Mouse (Mus musculus) limb, embryonic 13.5 days (tissue): ENCODE measurements around the gene Kctd19. TPM values are rescaled to one million over a fixed set of nuclear protein-coding genes. Genes with fewer than 3 reads are reported as not detected.

ENCODE experiments used
- ATAC-seq: fragments of 200-750 bp; cut with Nextera tagmentation; 2 replicates; pipeline ENCODE4 v1.8.0; 2017; ENCODE audit warnings: low read depth, moderate number of reproducible peaks, moderate TSS enrichment; ENCODE audit not compliant: low FRiP score
- H3K27ac ChIP-seq: fragments of 300-500 bp; sonication (generic); 2 replicates; pipeline ENCODE4 v1.5.1; 2015; ENCODE audit warnings: inconsistent platforms, mild to moderate bottlenecking, moderate library complexity
- H3K27me3 ChIP-seq: fragments of 300-500 bp; sonication (generic); 2 replicates; pipeline ENCODE4 v1.6.1; 2015; ENCODE audit warnings: mild to moderate bottlenecking, inconsistent platforms
- H3K36me3 ChIP-seq: fragments of 300-500 bp; sonication (generic); 2 replicates; pipeline ENCODE4 v1.6.1; 2015; ENCODE audit warnings: inconsistent platforms, mild to moderate bottlenecking, moderate library complexity
- H3K4me1 ChIP-seq: fragments of 300-500 bp; sonication (generic); 2 replicates; pipeline ENCODE4 v1.6.1; 2015; ENCODE audit warnings: inconsistent platforms
- H3K4me2 ChIP-seq: fragments of 300-500 bp; sonication (generic); replicated peaks from 2 replicates; pipeline ENCODE4 v1.6.1; 2015; ENCODE audit warnings: inconsistent platforms, mild to moderate bottlenecking, moderate library complexity
- H3K4me3 ChIP-seq: fragments of 300-500 bp; sonication (generic); 2 replicates; pipeline ENCODE4 v1.5.1; 2015; ENCODE audit warnings: moderate library complexity, mild to moderate bottlenecking, inconsistent platforms
- H3K9ac ChIP-seq: fragments of 300-500 bp; sonication (generic); 2 replicates; pipeline ENCODE4 v1.6.1; 2015; ENCODE audit warnings: mild to moderate bottlenecking, inconsistent platforms
- H3K9me3 ChIP-seq: fragments of 300-500 bp; sonication (generic); 2 replicates; pipeline ENCODE4 v1.6.1; 2016; ENCODE audit warnings: inconsistent platforms
- WGBS: fragments of 180-500 bp; shearing (Covaris S2); methylation state at CpG from one replicate; pipeline ENCODE4 v1.1.7; 2015; 5-methylcytosine and 5-hydroxymethylcytosine counted together
- polyA plus RNA-seq: library from polyadenylated mRNA; unstranded; fragments of >200 nt; fragmentation: Nextera tagmentation; extraction: Ambion mirVana; gene quantifications from 2 replicates; pipeline ENCODE4 v1.2.1, GENCODE M21; 2015

Gene Kctd19
- polyA plus RNA-seq, 1 experiment from 2014 or later: not detected

GRCm38 (mm10) chr8:105353583-105354135 lies 59.6 kb downstream of the Kctd19 start:
- peaks cover 30% of the 10 kb centered on the region for H3K36me3 ChIP-seq
- peaks cover 39% of the 10 kb centered on the region for H3K4me1 ChIP-seq
- no peak for ATAC-seq
- H3K9me3 ChIP-seq: no peaks in the 10 kb centered on the region
- H3K9ac ChIP-seq: 0 out of 2 replicates have a peak overlapping the region, but pooled peaks have one; percentile 2
- 72% methylated on average over 8 of the region's 8 CpGs for WGBS
- no peak overlapping the region for H3K4me3 ChIP-seq
- 0 out of 2 replicates have a peak overlapping the region, but pooled peaks have one; percentile 15 for H3K27ac ChIP-seq
- peaks cover 3% of the 10 kb centered on the region; the same call in 1 of the 2 replicates for H3K27me3 ChIP-seq
- H3K4me2 ChIP-seq: no peak overlapping the region

- Histone ChIP-seq H3K36me3 (peaks cover under 1% of the 10 kb centered on the region; the same call in 1 of the 2 replicates), H3K9ac (peak overlapping the region; percentile 87; the same call in 1 of the 2 replicates), H3K4me3 (peak overlapping the region; percentile 74), H3K9me3 (no peaks in the 10 kb centered on the region), H3K4me1 (peaks cover 53% of the 10 kb centered on the region), H3K4me2 (peak overlapping the region; percentile 96), H3K27me3 (peaks cover 3% of the 10 kb centered on the region; the same call in 1 of the 2 replicates), H3K27ac (no peak overlapping the region)
- WGBS: 28% methylated on average over 7 of the region's 7 CpGs
- no peak for ATAC-seq
Observed at GRCm38 (mm10) chr8:105350186-105350585, 63.1 kb downstream of the Kctd19 start.

DNA sequence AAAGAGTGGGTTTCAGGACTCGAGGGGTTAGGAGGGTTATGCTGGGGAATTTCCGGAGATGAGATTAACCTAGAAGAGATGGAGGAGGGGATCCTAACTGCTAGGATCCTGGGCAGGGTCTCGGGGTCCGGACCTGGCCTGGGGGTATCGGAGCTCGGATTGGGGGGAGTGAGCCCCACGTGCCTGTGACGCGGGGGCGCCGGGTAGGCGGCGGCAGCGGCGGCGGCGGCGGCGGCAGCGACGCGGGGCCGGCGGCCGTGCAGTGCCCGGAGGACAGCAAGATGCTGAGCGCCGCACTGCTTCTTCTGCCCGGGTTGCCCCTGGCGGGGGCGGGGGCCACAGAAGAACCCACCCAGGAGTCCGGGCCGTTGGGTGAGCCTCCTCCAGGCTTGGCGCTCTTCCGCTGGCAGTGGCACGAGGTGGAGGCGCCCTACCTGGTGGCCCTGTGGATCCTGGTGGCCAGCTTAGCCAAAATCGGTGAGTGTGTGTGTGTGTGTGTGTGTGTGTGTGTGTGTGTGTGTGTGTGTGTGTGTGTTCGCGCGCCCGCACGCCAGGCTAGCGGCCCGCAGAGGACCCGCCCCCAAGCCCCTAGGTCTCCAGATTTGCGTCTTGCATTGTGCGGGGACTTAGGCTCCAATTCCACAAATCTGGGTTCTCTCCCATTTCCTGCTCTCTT lies 64.1 kb downstream of the Kctd19 start:
- H3K4me3 ChIP-seq: peak overlapping the region; percentile 74
- peak overlapping the region; percentile 76 for H3K27ac ChIP-seq
- ATAC-seq: peak; percentile 6; the same call in 1 of the 2 replicates
- no peaks in the 10 kb centered on the region for H3K36me3 ChIP-seq
- no peaks in the 10 kb centered on the region for H3K9me3 ChIP-seq
- H3K4me1 ChIP-seq: peaks cover 52% of the 10 kb centered on the region
- H3K9ac ChIP-seq: peak overlapping the region; percentile 87
- peak overlapping the region; percentile 96 for H3K4me2 ChIP-seq
- peaks cover 3% of the 10 kb centered on the region; the same call in 1 of the 2 replicates for H3K27me3 ChIP-seq
- WGBS: 1% methylated on average over 38 of the region's 48 CpGs

- under 1% methylated on average over 34 of the region's 34 CpGs for WGBS
- Histone ChIP-seq H3K9ac (peak within 1 kb of the TSS; percentile 87), H3K36me3 (no peaks in the 10 kb centered on the region), H3K27ac (peak within 1 kb of the TSS; percentile 83), H3K9me3 (no peaks in the 10 kb centered on the region), H3K4me3 (peak within 1 kb of the TSS; percentile 74), H3K27me3 (peaks cover 3% of the 10 kb centered on the region; the same call in 1 of the 2 replicates), H3K4me1 (peaks cover 46% of the 10 kb centered on the region), H3K4me2 (peak within 1 kb of the TSS; percentile 96)
- peak; percentile 7; the same call in 1 of the 2 replicates for ATAC-seq
Observed at GRCm38 (mm10) chr8:105348450-105349095, 64.7 kb downstream of the Kctd19 start, which contains the start of gene Slc9a5. Gene Slc9a5, plus strand, starts transcription at chr8:105348843.

DNA sequence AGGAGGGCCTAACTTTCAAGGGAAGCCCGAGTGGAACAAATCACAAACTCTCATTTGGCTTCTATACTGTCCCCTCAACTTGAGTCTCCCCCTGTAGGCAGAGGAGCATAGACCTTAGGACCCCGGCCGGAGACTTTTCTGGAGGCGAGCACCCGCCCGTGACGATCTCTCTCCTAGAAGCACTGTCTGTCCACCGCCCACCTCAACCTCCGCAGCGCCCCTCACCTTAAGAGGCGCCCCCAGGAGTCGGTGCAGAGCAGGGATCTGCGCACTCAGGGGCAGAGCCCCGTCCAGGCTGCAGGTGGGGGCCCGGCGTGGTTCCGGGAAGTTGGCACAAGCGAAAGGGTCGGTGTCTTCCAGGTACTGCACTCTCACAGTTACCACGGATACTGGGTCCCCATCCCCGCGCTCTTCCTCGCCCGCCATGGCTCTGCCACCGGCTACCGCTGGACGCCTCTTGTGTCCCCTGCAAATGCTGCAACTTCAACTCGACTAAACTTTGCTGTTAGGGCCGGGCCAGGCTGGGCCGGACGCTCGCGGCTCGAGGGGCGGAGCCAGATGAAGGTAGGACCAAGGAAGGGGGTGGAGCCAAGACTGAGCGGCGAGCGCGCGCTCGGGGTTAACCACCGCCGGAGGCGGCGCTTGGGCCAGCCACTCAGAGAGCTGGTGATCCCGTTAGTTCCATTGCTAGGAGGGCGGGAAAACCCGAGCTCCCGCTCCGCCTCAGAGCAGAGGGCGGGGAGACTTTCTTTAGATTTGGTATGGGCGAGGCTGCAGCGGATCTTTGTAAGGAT lies 65.7 kb downstream of the Kctd19 start, which contains the start of gene Fhod1:
Fhod1 (minus strand) TSS at position 526 of the 794 bp plus-strand sequence.
- Histone ChIP-seq H3K27ac (peak within 1 kb of the TSS; percentile 83), H3K4me1 (peaks cover 43% of the 10 kb centered on the region), H3K4me2 (peak within 1 kb of the TSS; percentile 96), H3K27me3 (peaks cover 3% of the 10 kb centered on the region; the same call in 1 of the 2 replicates), H3K36me3 (no peaks in the 10 kb centered on the region), H3K9ac (peak within 1 kb of the TSS; percentile 87), H3K4me3 (peak within 1 kb of the TSS; percentile 74), H3K9me3 (no peaks in the 10 kb centered on the region)
- WGBS: under 1% methylated on average over 53 of the region's 53 CpGs
- ATAC-seq: peak; percentile 90

DNA sequence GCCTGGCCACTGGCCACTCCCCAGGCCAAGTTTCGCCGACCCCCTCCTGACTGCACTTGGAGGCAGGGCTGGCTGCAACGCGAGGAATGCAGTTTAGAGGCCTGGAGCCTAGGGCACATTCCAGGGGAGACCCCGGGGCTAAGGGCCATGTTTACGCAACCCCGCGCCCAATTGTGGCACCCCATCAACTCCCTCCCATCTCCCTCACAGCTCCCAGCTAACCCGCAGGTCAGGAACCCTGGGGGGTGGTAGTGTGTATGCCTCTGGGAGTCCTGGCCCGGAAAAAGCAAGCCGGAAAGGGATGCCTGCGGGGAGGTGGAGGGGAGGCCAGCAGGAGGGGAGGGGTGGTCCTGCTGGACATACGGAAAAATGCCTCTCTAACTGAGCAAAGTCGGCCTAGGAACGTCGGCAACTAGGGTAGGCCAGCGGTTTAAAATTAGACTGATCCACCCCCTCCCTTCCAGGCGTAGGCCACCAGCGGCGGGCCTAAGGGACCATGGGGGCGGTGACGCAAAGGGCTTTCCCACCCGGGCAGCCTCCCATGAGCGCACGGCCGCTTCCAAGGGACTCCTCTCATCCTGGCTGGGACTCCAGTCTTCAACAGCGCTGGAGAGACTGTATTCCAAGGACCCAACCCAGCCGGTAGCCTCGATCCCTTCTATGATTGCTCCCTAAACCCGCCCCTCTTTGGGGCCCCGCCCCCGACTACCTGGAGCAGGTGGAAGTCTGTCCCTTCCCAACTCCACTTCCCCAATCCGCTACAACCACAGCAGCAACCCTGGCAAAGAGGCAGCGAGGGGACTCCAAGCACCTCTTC lies 66.5 kb downstream of the Kctd19 start:
- H3K4me2 ChIP-seq: peak overlapping the region; percentile 96
- peak overlapping the region; percentile 83 for H3K27ac ChIP-seq
- peak overlapping the region; percentile 74 for H3K4me3 ChIP-seq
- under 1% methylated on average over 34 of the region's 34 CpGs for WGBS
- H3K4me1 ChIP-seq: peaks cover 43% of the 10 kb centered on the region
- ATAC-seq: peak; percentile 2; the same call in 1 of the 2 replicates
- H3K9ac ChIP-seq: peak overlapping the region; percentile 78
- no peaks in the 10 kb centered on the region for H3K9me3 ChIP-seq
- H3K27me3 ChIP-seq: peaks cover 3% of the 10 kb centered on the region; the same call in 1 of the 2 replicates
- H3K36me3 ChIP-seq: no peaks in the 10 kb centered on the region

DNA sequence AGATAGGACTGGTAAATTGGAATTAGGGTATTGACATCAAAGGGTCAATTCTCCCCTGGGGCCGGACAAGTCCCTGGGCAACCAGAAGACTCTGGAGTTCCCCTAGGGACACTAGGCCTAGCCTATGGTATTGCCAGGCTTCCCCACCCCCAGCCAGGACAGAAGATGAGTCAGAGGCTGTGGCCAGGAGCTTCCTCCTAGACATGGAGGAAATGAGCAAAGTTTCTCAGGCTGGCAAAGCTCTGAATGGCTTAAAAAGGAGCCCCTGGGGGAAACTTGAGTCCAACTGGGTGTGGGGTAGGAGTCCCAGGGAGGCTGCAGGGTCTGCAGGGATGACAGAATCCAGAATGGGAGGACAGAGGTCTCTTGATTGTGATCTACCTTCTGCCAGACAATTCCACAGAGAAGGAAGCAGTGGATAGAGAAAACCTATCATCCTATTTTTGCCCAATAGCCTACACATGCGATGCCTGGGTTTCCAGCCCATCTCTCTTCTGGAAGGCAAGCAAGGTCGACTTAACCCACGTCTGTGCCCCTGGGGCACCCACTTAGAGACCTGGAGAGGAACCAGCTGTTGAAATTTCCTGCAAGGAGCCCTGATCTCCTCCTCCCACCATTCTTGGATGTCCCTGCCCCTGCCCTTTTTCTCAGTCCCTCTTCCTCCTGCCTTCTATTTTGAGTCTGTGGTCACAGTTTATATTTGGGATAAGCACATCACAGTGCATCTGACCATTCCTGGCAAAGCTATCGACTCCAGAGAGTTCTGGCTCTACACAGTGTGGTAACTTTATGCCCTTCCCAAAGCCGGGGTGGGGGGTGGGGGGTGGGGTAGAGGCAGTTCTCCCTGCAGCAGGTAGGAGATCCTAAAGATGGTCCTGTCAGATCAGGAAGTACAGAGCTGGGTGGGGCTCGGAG lies 68.0 kb downstream of the Kctd19 start:
- Histone ChIP-seq H3K4me1 (peaks cover 42% of the 10 kb centered on the region), H3K27ac (no peak overlapping the region), H3K9me3 (no peaks in the 10 kb centered on the region), H3K4me3 (no peak overlapping the region), H3K4me2 (peak overlapping the region; percentile 96; the same call in 1 of the 2 replicates), H3K27me3 (peaks cover 3% of the 10 kb centered on the region; the same call in 1 of the 2 replicates), H3K9ac (0 out of 2 replicates have a peak overlapping the region, but pooled peaks have one; percentile 25), H3K36me3 (no peaks in the 10 kb centered on the region)
- ATAC-seq: no peak
- 59% methylated on average over 7 of the region's 7 CpGs for WGBS

DNA sequence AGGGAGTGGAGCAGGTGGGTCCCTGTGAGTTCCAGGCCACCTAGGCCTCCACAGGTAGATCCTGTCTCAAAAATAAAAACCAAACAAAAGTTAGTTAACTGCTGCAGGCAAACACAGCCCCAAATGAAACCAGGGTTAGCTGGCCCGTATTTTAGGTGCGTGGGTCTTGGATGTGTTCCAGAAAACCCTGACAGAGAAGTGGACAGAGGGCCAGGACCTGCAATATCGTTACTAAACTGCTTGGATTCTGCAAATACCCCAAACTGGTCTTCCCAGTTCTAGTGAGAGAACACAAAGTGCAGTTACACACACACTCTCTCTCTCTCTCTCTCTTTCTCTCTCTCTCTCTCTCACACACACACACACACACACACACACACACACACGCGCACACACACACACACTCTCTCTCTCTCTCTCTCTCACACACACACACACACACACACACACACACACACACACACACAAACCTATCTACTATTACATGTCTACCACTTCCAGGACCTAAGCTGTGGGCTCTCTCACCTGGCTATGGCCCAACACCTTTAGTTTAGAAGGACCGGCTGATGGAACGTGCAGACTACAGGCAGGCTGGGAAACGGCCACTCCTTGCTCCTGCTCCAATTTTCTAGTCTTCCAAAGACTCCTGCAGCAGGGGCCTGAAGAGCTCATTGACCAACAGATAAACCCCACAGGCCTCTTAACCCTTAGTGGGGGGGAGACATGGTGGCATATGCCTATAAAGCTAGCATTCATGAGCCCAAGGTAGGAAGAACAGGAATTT lies 69.3 kb downstream of the Kctd19 start:
- Histone ChIP-seq H3K4me1 (peaks cover 39% of the 10 kb centered on the region), H3K4me3 (no peak overlapping the region), H3K9me3 (no peaks in the 10 kb centered on the region), H3K9ac (no peak overlapping the region), H3K27ac (no peak overlapping the region), H3K36me3 (no peaks in the 10 kb centered on the region), H3K4me2 (no peak overlapping the region), H3K27me3 (no peaks in the 10 kb centered on the region)
- 68% methylated on average over 6 of the region's 8 CpGs for WGBS
- ATAC-seq: no peak

DNA sequence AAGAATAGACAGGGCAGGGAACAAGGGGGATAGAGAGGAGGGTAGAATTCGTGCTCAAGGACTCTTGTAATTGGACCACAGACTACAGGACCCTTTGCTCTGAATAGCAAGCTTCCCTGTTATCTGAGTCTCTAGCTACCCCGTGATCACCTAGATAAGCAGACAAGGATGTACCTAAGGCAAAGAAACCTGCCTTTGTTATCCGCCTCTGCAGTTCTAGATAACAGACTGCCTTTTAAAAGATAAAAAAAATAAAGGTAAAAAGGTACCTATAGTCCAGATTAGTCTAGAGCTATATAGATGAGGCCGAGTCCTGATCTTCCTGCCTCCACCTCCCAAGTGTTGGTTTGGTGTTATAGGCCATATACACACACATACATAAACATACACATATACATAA lies 70.5 kb downstream of the Kctd19 start:
- Histone ChIP-seq H3K4me1 (peaks cover 45% of the 10 kb centered on the region), H3K9ac (no peak overlapping the region), H3K27me3 (no peaks in the 10 kb centered on the region), H3K4me3 (no peak overlapping the region), H3K4me2 (no peak overlapping the region), H3K27ac (no peak overlapping the region), H3K36me3 (peaks cover 6% of the 10 kb centered on the region), H3K9me3 (no peaks in the 10 kb centered on the region)
- 86% methylated on average over 4 of the region's 4 CpGs for WGBS
- ATAC-seq: no peak
